Comparison of ENCODE assay signal across 10 mouse cellular contexts in the genomic region with DNA sequence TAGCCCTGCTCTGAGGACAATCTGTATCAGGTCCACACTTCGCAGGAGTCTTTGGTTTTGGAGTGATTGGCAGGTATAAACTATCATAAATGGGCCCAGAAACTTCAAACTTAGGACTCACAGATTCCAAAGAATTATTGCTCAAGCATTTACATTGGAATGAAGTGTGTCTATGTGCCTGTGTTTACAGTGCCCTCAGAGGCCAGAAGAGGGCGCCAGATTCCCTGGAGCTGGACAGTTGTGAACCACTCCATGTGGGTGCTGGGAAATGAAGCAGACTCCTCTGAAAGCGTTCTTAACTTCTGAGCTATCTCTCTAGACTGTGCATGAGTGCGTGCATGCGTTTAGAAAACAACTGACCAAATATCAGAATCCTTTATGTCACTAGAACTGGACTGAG. TPM values are rescaled to one million over a fixed set of nuclear protein-coding genes. Genes with fewer than 3 reads are reported as not detected.
A peak's percentile ranks its signal among the peaks of the same experiment; 100 is the strongest.
DNase-seq lines count a peak whose midpoint lies in the region; ATAC-seq and TF ChIP-seq lines count a peak whose summit lies in the region.
"Had no signal": no experiment of that assay in that cellular context is flagged by ENCODE, and none has a peak within 500 bp of the region (broad histone marks: within the 10 kb centered on the region; RNA-seq: fewer than 3 reads in every experiment).

No protein-coding gene starts in this region.

- no peaks in the 10 kb centered on the region for H3K9me3 ChIP-seq in intestine, postnatal 0 days (ENCODE audit: control insufficient read depth)
- no peaks in the 10 kb centered on the region; the same call in 1 of the 2 replicates for H3K9me3 ChIP-seq in intestine, embryonic 16.5 days (ENCODE audit: control insufficient read depth, low read length)
- no peaks in the 10 kb centered on the region for H3K9me3 ChIP-seq in midbrain, embryonic 14.5 days (ENCODE audit: control insufficient read depth, low read length)
- H3K9me3 ChIP-seq in midbrain, embryonic 13.5 days: peaks cover 7% of the 10 kb centered on the region
- peaks cover 4% of the 10 kb centered on the region for H3K9me3 ChIP-seq in neural tube, embryonic 11.5 days (ENCODE audit: control insufficient read depth, low read length)
- H3K9me3 ChIP-seq: embryonic facial prominence, embryonic 15.5 days had no signal

- 41% methylated on average over 5 of the region's 5 CpGs for WGBS in intestine, postnatal 0 days
- WGBS in intestine, embryonic 16.5 days: 42% methylated on average over 5 of the region's 5 CpGs
- WGBS in midbrain, embryonic 14.5 days: 42% methylated on average over 5 of the region's 5 CpGs
- 39% methylated on average over 5 of the region's 5 CpGs for WGBS in midbrain, embryonic 13.5 days
- WGBS in neural tube, embryonic 11.5 days: 46% methylated on average over 5 of the region's 5 CpGs

- H3K27ac ChIP-seq in intestine, postnatal 0 days (ENCODE audit: low read depth, low read length): no peak overlapping the region
- H3K27ac ChIP-seq in intestine, embryonic 16.5 days (ENCODE audit: low read length): no peak overlapping the region
- H3K27ac ChIP-seq in midbrain, embryonic 14.5 days (replicated peaks; ENCODE audit: low read depth, low read length): no peak overlapping the region
- H3K27ac ChIP-seq in midbrain, embryonic 13.5 days: no peak overlapping the region
- H3K27ac ChIP-seq in neural tube, embryonic 11.5 days (ENCODE audit: low read depth, low read length): no peak overlapping the region
- H3K27ac ChIP-seq: embryonic facial prominence, embryonic 15.5 days; heart, embryonic 10.5 days had no signal

- H3K27me3 ChIP-seq in intestine, postnatal 0 days (replicated peaks; ENCODE audit: control insufficient read depth, insufficient read depth, low read length): no peaks in the 10 kb centered on the region
- no peaks in the 10 kb centered on the region for H3K27me3 ChIP-seq in intestine, embryonic 16.5 days (replicated peaks; ENCODE audit: control insufficient read depth, insufficient read depth, low read length)
- H3K27me3 ChIP-seq in midbrain, embryonic 14.5 days (ENCODE audit: control insufficient read depth, insufficient read depth, low read length): no peaks in the 10 kb centered on the region
- H3K27me3 ChIP-seq in midbrain, embryonic 13.5 days: peaks cover 9% of the 10 kb centered on the region; the same call in 1 of the 2 replicates
- no peaks in the 10 kb centered on the region for H3K27me3 ChIP-seq in neural tube, embryonic 11.5 days (ENCODE audit: control insufficient read depth, insufficient read depth, low read length)
- H3K27me3 ChIP-seq: embryonic facial prominence, embryonic 15.5 days had no signal

- no peaks in the 10 kb centered on the region for H3K36me3 ChIP-seq in intestine, postnatal 0 days (ENCODE audit: control insufficient read depth, insufficient read depth)
- H3K36me3 ChIP-seq in intestine, embryonic 16.5 days (ENCODE audit: control insufficient read depth, insufficient read depth, low read length): no peaks in the 10 kb centered on the region
- no peaks in the 10 kb centered on the region for H3K36me3 ChIP-seq in midbrain, embryonic 14.5 days (ENCODE audit: control insufficient read depth, insufficient read depth, low read length)
- no peaks in the 10 kb centered on the region for H3K36me3 ChIP-seq in midbrain, embryonic 13.5 days
- H3K36me3 ChIP-seq in neural tube, embryonic 11.5 days (ENCODE audit: control insufficient read depth, insufficient read depth, low read length): no peaks in the 10 kb centered on the region
- H3K36me3 ChIP-seq: embryonic facial prominence, embryonic 15.5 days; heart, embryonic 10.5 days had no signal

- no peak overlapping the region for H3K4me3 ChIP-seq in intestine, postnatal 0 days (ENCODE audit: low read depth, low read length)
- H3K4me3 ChIP-seq in intestine, embryonic 16.5 days (ENCODE audit: low read length): no peak overlapping the region
- H3K4me3 ChIP-seq in midbrain, embryonic 14.5 days (replicated peaks; ENCODE audit: low read depth, low read length): no peak overlapping the region
- no peak overlapping the region for H3K4me3 ChIP-seq in midbrain, embryonic 13.5 days (replicated peaks)
- no peak overlapping the region for H3K4me3 ChIP-seq in neural tube, embryonic 11.5 days (ENCODE audit: low read depth, low read length)
- H3K4me3 ChIP-seq: embryonic facial prominence, embryonic 15.5 days; heart, embryonic 10.5 days had no signal

- no peak for ATAC-seq in intestine, postnatal 0 days
- no peak for ATAC-seq in intestine, embryonic 16.5 days
- no peak for ATAC-seq in midbrain, embryonic 14.5 days (ENCODE audit: low FRiP score, low TSS enrichment)
- ATAC-seq in midbrain, embryonic 13.5 days: no peak
- no peak for ATAC-seq in neural tube, embryonic 11.5 days (ENCODE audit: insufficient read depth, low FRiP score, low TSS enrichment)

- peak; percentile 53 for DNase-seq in midbrain, embryonic 14.5 days
- peak; percentile 33 for DNase-seq in adrenal gland, postnatal 10 days
- DNase-seq in neural tube, embryonic 11.5 days (ENCODE audit: low spot score): peak; percentile 65
- no peak for DNase-seq in left cerebral cortex, postnatal 25 days (ENCODE audit: low spot score in 2 of 2)
- no peak for DNase-seq in cerebellum, postnatal 36 days

- intact Hi-C loops in left cerebral cortex, postnatal 25 days (cut with DNase I): no loop called here

- peak; percentile 46 for TF ChIP-seq CTCF in intestine, postnatal 0 days (IDR thresholded peaks at IDR 0.05; ENCODE audit: low read depth)

- no peak overlapping the region for H3K4me2 ChIP-seq in intestine, postnatal 0 days (replicated peaks; ENCODE audit: low read depth)
- no peak overlapping the region for H3K4me2 ChIP-seq in intestine, embryonic 16.5 days (ENCODE audit: low read depth, low read length)
- no peak overlapping the region for H3K4me2 ChIP-seq in midbrain, embryonic 14.5 days (ENCODE audit: low read length)
- no peak overlapping the region for H3K4me2 ChIP-seq in midbrain, embryonic 13.5 days (replicated peaks)
- no peak overlapping the region for H3K4me2 ChIP-seq in neural tube, embryonic 11.5 days (ENCODE audit: low read depth)
- H3K4me2 ChIP-seq: embryonic facial prominence, embryonic 15.5 days had no signal

- H3K9ac ChIP-seq in intestine, postnatal 0 days (ENCODE audit: low read depth, low read length): no peak overlapping the region
- no peak overlapping the region for H3K9ac ChIP-seq in intestine, embryonic 16.5 days (ENCODE audit: low read depth, low read length)
- H3K9ac ChIP-seq in midbrain, embryonic 14.5 days (replicated peaks; ENCODE audit: low read length): no peak overlapping the region
- no peak overlapping the region for H3K9ac ChIP-seq in midbrain, embryonic 13.5 days (replicated peaks)
- no peak overlapping the region for H3K9ac ChIP-seq in neural tube, embryonic 11.5 days (ENCODE audit: low read length)
- H3K9ac ChIP-seq: embryonic facial prominence, embryonic 15.5 days had no signal

- no peaks in the 10 kb centered on the region for H3K4me1 ChIP-seq in intestine, postnatal 0 days (replicated peaks; ENCODE audit: control insufficient read depth, insufficient read depth, low read length)
- no peaks in the 10 kb centered on the region for H3K4me1 ChIP-seq in intestine, embryonic 16.5 days (ENCODE audit: control insufficient read depth, insufficient read depth, low read length)
- peaks cover 2% of the 10 kb centered on the region; the same call in 1 of the 2 replicates for H3K4me1 ChIP-seq in midbrain, embryonic 14.5 days (ENCODE audit: control insufficient read depth, insufficient read depth, low read length)
- peaks cover 14% of the 10 kb centered on the region for H3K4me1 ChIP-seq in midbrain, embryonic 13.5 days (replicated peaks)
- peaks cover 4% of the 10 kb centered on the region for H3K4me1 ChIP-seq in neural tube, embryonic 11.5 days (ENCODE audit: control insufficient read depth, insufficient read depth, low read length)
- H3K4me1 ChIP-seq: heart, embryonic 10.5 days had no signal

RNA-seq across cellular contexts. Expression of a gene that starts 20.9 kb away (rescaled TPM):
- polyA plus RNA-seq in intestine, postnatal 0 days (2015; fragmentation: Nextera tagmentation; extraction: Ambion mirVana): not detected in 2 replicates
- not detected in 2 replicates for polyA plus RNA-seq in intestine, embryonic 16.5 days (2015; fragmentation: Nextera tagmentation; extraction: Ambion mirVana)
- 0.20 and 0.38 TPM in 2 replicates for polyA plus RNA-seq in midbrain, embryonic 14.5 days (2014; fragmentation: Nextera tagmentation; extraction: Ambion mirVana)
- polyA plus RNA-seq in midbrain, embryonic 13.5 days (2015; fragmentation: Nextera tagmentation; extraction: Ambion mirVana): 0.14 and 0.27 TPM in 2 replicates
- total RNA-seq in adrenal gland, postnatal 10 days (2021): not detected
- not detected in 2 replicates for polyA plus RNA-seq in neural tube, embryonic 11.5 days (2014; fragmentation: Nextera tagmentation; extraction: Ambion mirVana)
- total RNA-seq in left cerebral cortex, postnatal 25 days (2021): under 1 TPM; 0.07 to 0.23 TPM
- polyA plus RNA-seq: embryonic facial prominence, embryonic 15.5 days; heart, embryonic 10.5 days had no signal

Comparison
In these comparisons a context has a peak if more than half of its experiments do, and no peak if none do; other contexts are left out.
1. DNase-seq: peak in midbrain, embryonic 14.5 days (single experiment), adrenal gland, postnatal 10 days (single experiment) and neural tube, embryonic 11.5 days (single experiment); none in left cerebral cortex, postnatal 25 days (0 of 2) and cerebellum, postnatal 36 days (0 of 2).